Mouse (Mus musculus) heart, embryonic 10.5 days (tissue): ENCODE measurements around the gene Rnf20. TPM values are rescaled to one million over a fixed set of nuclear protein-coding genes. Genes with fewer than 3 reads are reported as not detected.

Experiments
- DNase-seq: peaks from one replicate; pipeline ENCODE4 v3.0.0-alpha.2; 2017; ENCODE audit warnings: low spot score
- H3K27ac ChIP-seq: fragments of 300-500 bp; sonication (generic); 2 replicates; pipeline ENCODE4 v1.5.1; 2016; ENCODE audit warnings: mild to moderate bottlenecking
- H3K27me3 ChIP-seq: fragments of 300-500 bp; sonication (generic); 2 replicates; pipeline ENCODE4 v1.6.1; 2016; ENCODE audit warnings: mild to moderate bottlenecking; ENCODE audit not compliant: poor library complexity, insufficient read depth, severe bottlenecking
- H3K36me3 ChIP-seq: fragments of 300-500 bp; sonication (generic); 2 replicates; pipeline ENCODE4 v1.6.1; 2016; ENCODE audit warnings: mild to moderate bottlenecking, moderate library complexity
- H3K4me1 ChIP-seq: fragments of 300-500 bp; sonication (generic); 2 replicates; pipeline ENCODE4 v1.6.1; 2016; ENCODE audit warnings: mild to moderate bottlenecking
- H3K4me3 ChIP-seq: fragments of 300-500 bp; sonication (generic); 2 replicates; pipeline ENCODE4 v1.5.1; 2016; ENCODE audit warnings: mild to moderate bottlenecking, moderate library complexity
- H3K9me3 ChIP-seq: fragments of 300-500 bp; sonication (generic); 2 replicates; pipeline ENCODE4 v1.6.1; 2016; ENCODE audit warnings: mild to moderate bottlenecking, moderate library complexity
- WGBS: fragments of 180-500 bp; shearing (Covaris S2); methylation state at CpG from one replicate; pipeline ENCODE4 v1.1.7; 2016; 5-methylcytosine and 5-hydroxymethylcytosine counted together
- polyA plus RNA-seq: library from polyadenylated mRNA; unstranded; fragments of >200 nt; fragmentation: Nextera tagmentation; extraction: Ambion mirVana; gene quantifications from 2 replicates; pipeline ENCODE4 v1.2.1, GENCODE M21; 2016

Rnf20 gene
- polyA plus RNA-seq, result 26.4 and 32.8 TPM in 2 replicates

DNA sequence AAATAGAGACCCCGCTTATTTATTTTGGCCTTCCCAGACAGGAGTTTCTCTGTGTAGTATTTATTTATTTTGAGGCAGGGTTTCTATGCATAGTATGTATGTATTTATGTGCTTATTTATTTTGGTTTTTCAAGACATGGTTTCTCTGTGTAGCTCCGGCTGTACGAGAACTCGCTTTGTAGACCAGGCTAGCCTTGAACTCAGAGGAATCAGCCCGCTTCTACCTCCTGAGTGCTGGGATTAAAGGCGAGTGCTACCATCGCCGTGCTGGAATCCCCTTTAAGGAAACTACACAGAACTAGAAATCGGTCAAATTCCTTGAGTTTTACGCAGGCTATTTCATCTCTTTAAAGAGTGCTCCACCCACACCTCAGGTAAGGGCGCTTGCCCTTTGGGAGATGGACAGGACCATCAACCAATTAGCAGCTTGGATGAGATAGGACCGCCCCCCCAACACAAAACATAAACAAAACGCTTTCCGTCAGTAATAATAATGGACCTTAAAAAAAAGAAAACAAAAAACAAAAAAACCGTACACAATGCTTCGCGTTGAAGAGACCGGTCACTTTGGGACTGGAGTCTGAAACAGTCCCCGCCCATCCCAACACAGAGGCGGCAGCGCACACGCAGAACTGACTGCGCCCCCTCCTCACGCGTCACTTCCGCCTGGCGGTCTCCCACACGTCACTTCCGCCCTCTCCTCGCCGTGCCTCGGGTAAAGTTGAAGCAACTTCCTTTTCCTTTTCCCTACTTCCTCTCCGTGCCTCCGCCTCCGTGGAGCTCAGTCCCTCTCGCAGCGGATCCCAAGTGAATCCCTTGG lies at the start of gene Rnf20:
Gene Rnf20 (plus strand): TSS at position 688 of the 820 bp plus-strand sequence.
- no peaks in the 10 kb centered on the region for H3K9me3 ChIP-seq
- 4% methylated on average over 37 of the region's 37 CpGs for WGBS
- peak; percentile 97 for DNase-seq
- H3K27ac ChIP-seq, result peak within 1 kb of the TSS; percentile 91
- H3K36me3 ChIP-seq, result peaks cover 29% of the 10 kb centered on the region; the same call in 1 of the 2 replicates
- no peaks in the 10 kb centered on the region for H3K27me3 ChIP-seq
- peak within 1 kb of the TSS; percentile 92 for H3K4me3 ChIP-seq
- H3K4me1 ChIP-seq, result peaks cover 2% of the 10 kb centered on the region; the same call in 1 of the 2 replicates

DNA sequence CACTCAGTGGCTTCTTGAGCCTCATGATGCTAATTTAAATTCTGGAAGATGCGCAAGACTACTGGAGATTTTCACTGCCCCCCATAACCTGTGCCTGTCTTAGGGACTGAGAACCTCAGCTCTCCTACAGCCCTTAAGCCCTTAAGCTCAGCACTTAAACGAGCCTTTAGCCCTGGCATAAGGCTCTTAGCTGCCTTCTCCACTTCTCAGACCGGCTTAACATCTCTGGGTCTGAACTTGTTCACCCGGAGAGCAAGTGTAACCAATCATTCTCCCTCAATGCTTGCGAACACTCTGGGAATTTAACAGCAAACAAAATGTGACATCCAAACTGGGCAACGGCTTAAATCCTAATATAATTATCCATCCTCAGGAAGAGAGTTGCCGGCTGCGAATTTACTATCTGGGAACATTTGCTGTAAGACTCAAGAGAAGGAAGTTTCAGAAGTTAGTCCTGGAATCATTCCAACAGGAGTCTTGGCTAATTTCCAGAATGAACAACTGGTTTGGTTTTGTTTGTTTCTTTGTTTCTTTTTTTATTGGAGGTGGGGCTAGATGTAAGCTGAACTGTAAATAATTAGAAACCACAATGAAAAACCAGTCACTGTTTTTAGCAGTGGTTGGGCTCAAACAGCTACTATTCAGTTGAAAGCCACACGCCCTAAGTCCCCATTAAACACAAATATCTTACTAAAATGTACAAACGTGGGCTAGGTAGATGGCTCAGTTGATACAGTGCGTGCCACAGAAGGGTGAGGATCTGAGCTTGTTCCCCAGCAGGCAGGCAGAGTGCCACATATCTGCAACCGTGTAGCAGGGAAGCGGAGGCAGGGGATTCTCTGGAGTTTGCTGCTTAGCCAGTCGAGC lies 47.6 kb upstream of the Rnf20 start:
- DNase-seq, result no peak
- H3K36me3 ChIP-seq, result peaks cover 22% of the 10 kb centered on the region
- H3K27me3 ChIP-seq, result no peaks in the 10 kb centered on the region
- 59% methylated on average over 14 of the region's 14 CpGs for WGBS
- H3K4me3 ChIP-seq, result no peak overlapping the region
- 0 out of 2 replicates have a peak, but pooled peaks cover 3% of the 10 kb centered on the region for H3K4me1 ChIP-seq
- no peaks in the 10 kb centered on the region for H3K9me3 ChIP-seq
- peak overlapping the region; percentile 11; the same call in 1 of the 2 replicates for H3K27ac ChIP-seq

DNA sequence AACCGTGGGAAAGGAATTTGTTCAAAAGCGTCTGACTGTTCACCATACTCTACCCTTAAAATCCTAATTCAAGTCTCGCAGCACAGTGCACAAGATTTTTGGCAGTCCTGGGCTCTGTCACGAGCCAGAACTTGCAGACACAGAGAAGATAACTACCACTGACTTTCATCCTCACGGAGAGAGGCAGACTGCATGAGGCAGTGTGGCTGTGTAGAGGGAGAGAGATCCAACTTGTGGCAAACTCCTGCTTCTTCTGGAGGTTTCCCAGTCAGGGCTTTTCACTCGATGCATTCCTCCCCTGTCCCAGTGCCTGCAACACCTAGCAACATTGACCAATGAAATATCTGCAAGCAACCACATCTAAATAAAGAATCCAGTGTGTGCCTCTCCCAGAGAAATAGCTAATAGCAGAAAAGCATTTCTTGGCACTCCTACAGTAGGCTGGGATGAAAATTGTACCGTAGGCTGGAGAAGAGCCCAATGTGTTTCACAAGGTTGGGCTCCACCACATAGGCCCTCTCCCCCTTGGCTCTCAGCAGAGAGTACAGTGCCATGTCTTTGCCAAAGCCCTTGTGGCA lies 46.2 kb upstream of the Rnf20 start:
- 71% methylated on average over 7 of the region's 7 CpGs for WGBS
- H3K4me3 ChIP-seq, result no peak overlapping the region
- 0 out of 2 replicates have a peak, but pooled peaks cover 3% of the 10 kb centered on the region for H3K4me1 ChIP-seq
- H3K36me3 ChIP-seq, result peaks cover 22% of the 10 kb centered on the region
- H3K27me3 ChIP-seq, result no peaks in the 10 kb centered on the region
- H3K27ac ChIP-seq, result no peak overlapping the region
- no peak for DNase-seq
- H3K9me3 ChIP-seq, result no peaks in the 10 kb centered on the region

DNA sequence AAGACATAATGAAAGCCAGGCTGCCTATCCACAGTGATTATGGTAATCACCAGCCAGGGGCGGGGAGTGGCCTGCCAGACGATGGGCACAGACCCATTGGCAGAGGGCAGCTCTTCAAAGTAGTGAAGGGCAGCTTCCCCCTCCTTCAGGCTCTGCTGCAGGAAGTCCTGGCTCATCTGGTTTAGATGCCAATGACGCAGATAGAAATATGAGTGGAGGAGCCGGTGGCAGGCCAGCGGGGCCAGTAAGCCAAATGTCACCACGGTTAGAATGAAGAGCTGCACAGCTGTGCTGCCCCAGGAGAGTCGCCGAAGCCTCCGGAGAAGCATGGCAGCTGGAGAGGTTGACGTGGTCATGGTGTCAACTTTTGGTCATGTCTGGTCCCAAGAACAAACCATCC lies 45.0 kb upstream of the Rnf20 start:
- no peak for DNase-seq
- H3K9me3 ChIP-seq, result no peaks in the 10 kb centered on the region
- no peak overlapping the region for H3K4me3 ChIP-seq
- no peak overlapping the region for H3K27ac ChIP-seq
- WGBS, result 90% methylated on average over 10 of the region's 10 CpGs
- H3K36me3 ChIP-seq, result peaks cover 22% of the 10 kb centered on the region
- H3K27me3 ChIP-seq, result no peaks in the 10 kb centered on the region
- H3K4me1 ChIP-seq, result 0 out of 2 replicates have a peak, but pooled peaks cover 3% of the 10 kb centered on the region

DNA sequence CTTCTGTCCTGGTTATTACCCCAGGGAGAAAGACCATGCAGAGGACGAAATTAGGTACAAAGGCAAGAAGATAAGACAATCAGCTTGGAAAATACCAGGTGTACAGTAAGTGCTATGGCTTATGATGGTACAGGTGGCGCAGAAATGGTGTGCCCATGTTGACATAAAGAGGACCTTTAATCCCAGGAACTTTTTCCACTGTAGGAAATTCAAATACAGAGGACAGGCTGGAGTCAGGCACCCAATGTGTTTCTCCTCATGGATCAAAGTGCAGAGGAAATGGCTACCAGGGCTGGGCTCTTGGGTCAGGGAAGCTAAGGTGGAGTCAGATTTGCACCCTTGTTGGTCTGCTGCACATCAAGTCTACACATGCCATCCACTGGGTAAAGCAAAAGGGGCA lies 41.7 kb upstream of the Rnf20 start:
- DNase-seq, result no peak
- no peak overlapping the region for H3K4me3 ChIP-seq
- 77% methylated on average over 2 of the region's 2 CpGs for WGBS
- H3K4me1 ChIP-seq, result 0 out of 2 replicates have a peak, but pooled peaks cover 2% of the 10 kb centered on the region
- H3K27ac ChIP-seq, result no peak overlapping the region
- H3K36me3 ChIP-seq, result peaks cover 21% of the 10 kb centered on the region
- H3K27me3 ChIP-seq, result no peaks in the 10 kb centered on the region
- no peaks in the 10 kb centered on the region for H3K9me3 ChIP-seq

- WGBS, result under 1% methylated on average over 20 of the region's 20 CpGs
- Histone ChIP-seq H3K27ac (peak overlapping the region; percentile 95), H3K27me3 (no peaks in the 10 kb centered on the region), H3K4me1 (0 out of 2 replicates have a peak, but pooled peaks cover 7% of the 10 kb centered on the region), H3K9me3 (no peaks in the 10 kb centered on the region), H3K36me3 (no peaks in the 10 kb centered on the region), H3K4me3 (peak overlapping the region; percentile 88)
- no peak for DNase-seq
Measured at GRCm38 (mm10) chr4:49596846-49597182, 35.0 kb upstream of the Rnf20 start.

- DNase-seq, result peak; percentile 88
- 0 out of 2 replicates have a peak, but pooled peaks cover 7% of the 10 kb centered on the region for H3K4me1 ChIP-seq
- H3K9me3 ChIP-seq, result no peaks in the 10 kb centered on the region
- no peaks in the 10 kb centered on the region for H3K36me3 ChIP-seq
- peak within 1 kb of the TSS; percentile 88 for H3K4me3 ChIP-seq
- H3K27me3 ChIP-seq, result no peaks in the 10 kb centered on the region; the same call in 1 of the 2 replicates
- H3K27ac ChIP-seq, result peak within 1 kb of the TSS; percentile 95
- WGBS, result under 1% methylated on average over 71 of the region's 77 CpGs
Measured at GRCm38 (mm10) chr4:49597183-49598100, 34.4 kb upstream of the Rnf20 start, which contains the start of gene Tmem246. Gene Tmem246, minus strand, starts transcription at chr4:49597876.

- Histone ChIP-seq H3K9me3 (no peaks in the 10 kb centered on the region), H3K36me3 (no peaks in the 10 kb centered on the region), H3K27me3 (no peaks in the 10 kb centered on the region; the same call in 1 of the 2 replicates), H3K4me3 (no peak overlapping the region), H3K4me1 (no peaks in the 10 kb centered on the region), H3K27ac (no peak overlapping the region)
- WGBS, result 82% methylated on average over 2 of the region's 2 CpGs
- no peak for DNase-seq
Measured at GRCm38 (mm10) chr4:49603161-49603560, 28.6 kb upstream of the Rnf20 start.

DNA sequence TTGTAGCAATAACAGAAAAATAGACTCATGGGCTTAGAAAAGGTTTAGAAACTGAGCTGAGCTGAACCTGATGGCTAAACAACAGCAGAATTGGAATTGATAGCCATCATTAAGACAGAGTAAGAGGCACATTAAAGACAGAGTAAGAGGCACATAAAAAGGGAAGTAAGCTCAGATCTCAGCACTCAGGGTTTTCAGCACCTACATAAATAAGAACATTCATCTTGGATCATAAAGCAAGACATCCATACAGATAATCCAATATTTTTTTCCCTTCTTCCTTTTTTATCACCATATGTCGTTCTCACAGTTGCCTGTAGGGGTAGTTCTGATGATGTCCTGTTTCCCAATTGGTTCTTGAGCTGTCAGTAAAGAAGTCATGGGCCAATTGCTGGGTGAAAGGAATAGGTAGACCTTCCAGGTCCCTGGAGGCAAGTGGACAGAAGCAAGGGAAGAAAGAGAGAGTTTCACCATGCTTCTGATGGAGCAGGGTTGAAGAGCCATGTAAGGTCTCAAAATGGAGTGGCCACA lies 27.7 kb upstream of the Rnf20 start:
- no peaks in the 10 kb centered on the region for H3K9me3 ChIP-seq
- no peaks in the 10 kb centered on the region for H3K4me1 ChIP-seq
- H3K27ac ChIP-seq, result no peak overlapping the region
- H3K4me3 ChIP-seq, result no peak overlapping the region
- no peaks in the 10 kb centered on the region for H3K36me3 ChIP-seq
- no peaks in the 10 kb centered on the region; the same call in 1 of the 2 replicates for H3K27me3 ChIP-seq
- WGBS, result 38% methylated on average over 1 of the region's 1 CpGs
- DNase-seq, result no peak

DNA sequence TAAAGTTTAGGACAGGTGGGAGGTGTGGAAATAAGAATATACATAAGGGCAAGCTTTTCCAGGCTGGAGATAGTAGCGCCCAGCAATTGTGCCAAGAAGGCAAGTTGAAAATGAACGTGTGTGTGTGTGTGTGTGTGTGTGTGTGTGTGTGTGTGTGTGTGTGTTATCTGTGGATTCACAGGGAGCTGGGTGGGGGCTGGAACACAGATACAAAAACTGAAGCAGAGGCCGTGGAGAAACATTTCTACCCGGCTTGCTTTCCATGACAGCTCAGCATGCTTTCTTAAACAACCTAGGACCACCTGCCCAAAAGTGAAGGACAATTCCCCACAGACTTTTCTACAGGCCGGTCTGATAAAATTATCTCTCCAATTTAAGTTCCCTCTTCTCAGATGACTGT lies 27.2 kb upstream of the Rnf20 start:
- H3K9me3 ChIP-seq, result no peaks in the 10 kb centered on the region
- H3K36me3 ChIP-seq, result no peaks in the 10 kb centered on the region
- H3K27ac ChIP-seq, result no peak overlapping the region
- DNase-seq, result no peak
- no peak overlapping the region for H3K4me3 ChIP-seq
- no peaks in the 10 kb centered on the region; the same call in 1 of the 2 replicates for H3K27me3 ChIP-seq
- 86% methylated on average over 5 of the region's 5 CpGs for WGBS
- H3K4me1 ChIP-seq, result no peaks in the 10 kb centered on the region

GRCm38 (mm10) chr4:49605459-49605858 lies 26.3 kb upstream of the Rnf20 start:
- no peaks in the 10 kb centered on the region for H3K36me3 ChIP-seq
- H3K4me1 ChIP-seq, result no peaks in the 10 kb centered on the region
- no peak for DNase-seq
- no peaks in the 10 kb centered on the region for H3K9me3 ChIP-seq
- no peak overlapping the region for H3K4me3 ChIP-seq
- H3K27me3 ChIP-seq, result no peaks in the 10 kb centered on the region; the same call in 1 of the 2 replicates
- 90% methylated on average over 1 of the region's 1 CpGs for WGBS
- no peak overlapping the region for H3K27ac ChIP-seq
